Mouse (Mus musculus) A20 (cell line): ENCODE data around the gene Fam240b.
"Not testable (repeated sequence)": the region's sequence is repeated elsewhere in the genome, so short reads cannot be mapped to it uniquely, and the experiment has no call there.

ENCODE experiments used
- DNase-seq: peaks from one replicate; pipeline ENCODE4 v3.0.0-alpha.2; 2011; ENCODE audit warnings: low read depth, low spot score

The Fam240b gene

GRCm38 (mm10) chr13:64497692-64498091 is at the start of gene Fam240b:
Gene Fam240b (minus strand): TSS chr13:64497792.
- no peak for DNase-seq

- no peak for DNase-seq
These were observed 32.5 kb upstream of the Fam240b start for GRCm38 (mm10) chr13:64530139-64530538.

DNA sequence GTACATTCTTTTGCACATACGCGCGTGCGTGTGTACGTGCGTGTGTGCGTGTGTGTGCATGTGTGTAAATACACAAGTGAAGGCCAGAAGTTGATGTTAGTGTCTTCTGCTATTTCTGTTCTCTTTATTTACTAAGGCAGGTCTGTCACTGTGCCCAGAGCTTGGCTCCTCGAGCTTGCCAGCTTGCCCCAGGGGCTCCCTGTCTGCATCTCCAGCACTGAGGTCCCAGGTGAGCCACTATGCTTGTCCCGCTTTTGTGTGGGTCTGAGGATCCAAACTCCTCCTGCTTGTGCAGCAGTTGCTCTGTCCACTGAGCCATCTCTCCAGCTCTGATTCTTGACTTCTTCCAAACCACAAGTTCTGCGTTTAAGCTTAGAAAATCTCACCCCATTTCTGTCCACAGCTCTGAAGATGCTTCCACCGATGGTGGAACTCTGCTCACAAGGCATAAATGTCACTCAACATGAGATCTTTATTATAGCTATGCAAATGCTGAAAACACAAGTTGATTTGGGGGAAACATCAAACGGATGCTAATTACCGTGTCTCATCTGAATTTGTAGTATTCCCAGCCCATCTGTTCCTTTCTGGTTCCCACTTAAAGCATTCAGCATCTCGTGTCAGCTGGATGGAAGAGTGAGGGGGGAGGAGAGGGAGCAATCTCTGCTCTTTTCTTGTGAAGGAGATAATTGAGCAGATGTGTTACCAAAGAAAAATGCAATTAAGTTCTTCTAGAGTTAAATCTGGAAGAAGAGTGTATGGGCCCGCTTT is 29.1 kb upstream of the Fam240b start:
- no peak for DNase-seq

- DNase-seq = no peak
These were observed 16.7 kb upstream of the Fam240b start for GRCm38 (mm10) chr13:64514247-64514646.

- DNase-seq = no peak
These were observed 14.0 kb upstream of the Fam240b start for GRCm38 (mm10) chr13:64511616-64512015.

DNA sequence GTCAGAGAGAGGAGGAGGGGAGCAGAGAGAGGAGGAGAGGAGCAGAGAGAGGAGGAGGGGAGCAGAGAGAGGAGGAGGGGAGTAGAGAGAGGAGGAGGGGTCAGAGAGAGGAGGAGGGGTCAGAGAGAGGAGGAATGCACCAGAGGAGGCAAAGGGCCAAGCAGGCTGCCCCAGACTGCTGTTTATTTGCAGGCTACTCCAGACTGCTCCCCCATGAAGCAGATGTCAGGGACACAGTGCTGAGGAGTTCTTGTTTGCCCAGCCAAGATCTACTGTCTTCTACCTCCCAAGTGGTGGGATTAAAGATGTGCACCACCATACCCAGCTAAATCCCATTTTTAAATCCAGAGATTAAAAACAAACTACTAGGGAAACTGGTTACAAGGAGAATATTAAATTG is 9.8 kb upstream of the Fam240b start:
- no peak for DNase-seq

GRCm38 (mm10) chr13:64502833-64503232 is 5.2 kb upstream of the Fam240b start:
- DNase-seq = no peak

GRCm38 (mm10) chr13:64493586-64493985 is 4.0 kb downstream of the Fam240b start:
- DNase-seq = no peak

GRCm38 (mm10) chr13:64489886-64490285 is 7.7 kb downstream of the Fam240b start:
- DNase-seq = no peak

- no peak for DNase-seq
These were observed 17.6 kb downstream of the Fam240b start for GRCm38 (mm10) chr13:64479960-64480359.

GRCm38 (mm10) chr13:64477968-64478367 is 19.6 kb downstream of the Fam240b start:
- DNase-seq = no peak

- DNase-seq = no peak
These were observed 29.7 kb downstream of the Fam240b start for GRCm38 (mm10) chr13:64467886-64468285.

DNA sequence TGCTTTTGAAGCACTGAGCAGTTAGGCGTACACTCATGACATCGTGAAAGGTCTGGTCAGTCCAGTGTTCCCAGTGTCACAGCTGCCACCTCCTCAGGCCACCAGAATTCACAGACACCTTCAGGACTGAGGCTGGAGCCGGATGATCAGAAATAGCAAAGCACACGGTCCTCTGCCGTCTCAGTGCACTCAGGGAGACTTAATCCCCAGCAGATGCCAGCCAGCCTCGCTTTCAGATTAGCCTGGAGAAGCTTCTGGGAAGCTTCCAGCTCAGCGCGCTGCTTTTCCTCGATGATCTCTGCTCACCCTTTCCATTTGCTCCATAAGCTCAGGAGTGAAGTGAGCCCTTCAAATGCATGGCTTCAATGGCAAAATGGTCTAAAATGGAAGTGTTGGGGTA is 32.4 kb downstream of the Fam240b start:
- no peak for DNase-seq

DNA sequence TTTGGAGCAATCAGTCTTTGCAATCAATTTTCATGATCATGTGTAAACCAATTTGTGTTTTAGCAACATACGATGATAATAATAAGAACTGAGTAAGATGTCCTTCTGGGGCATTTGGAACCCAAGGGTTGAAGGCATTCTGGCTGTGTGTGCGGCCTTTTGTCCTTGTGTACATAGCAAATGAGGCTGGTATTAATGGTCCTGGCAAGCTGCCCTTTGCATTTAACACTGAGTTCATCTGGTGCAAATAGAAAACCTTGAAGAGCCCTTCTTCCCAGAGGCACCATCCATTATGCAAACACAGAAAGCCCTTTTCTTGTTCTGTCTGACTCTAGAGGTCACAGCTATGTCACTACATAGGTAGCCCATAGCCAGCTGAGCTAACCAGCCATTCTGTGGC is 35.0 kb downstream of the Fam240b start:
- DNase-seq = no peak

DNA sequence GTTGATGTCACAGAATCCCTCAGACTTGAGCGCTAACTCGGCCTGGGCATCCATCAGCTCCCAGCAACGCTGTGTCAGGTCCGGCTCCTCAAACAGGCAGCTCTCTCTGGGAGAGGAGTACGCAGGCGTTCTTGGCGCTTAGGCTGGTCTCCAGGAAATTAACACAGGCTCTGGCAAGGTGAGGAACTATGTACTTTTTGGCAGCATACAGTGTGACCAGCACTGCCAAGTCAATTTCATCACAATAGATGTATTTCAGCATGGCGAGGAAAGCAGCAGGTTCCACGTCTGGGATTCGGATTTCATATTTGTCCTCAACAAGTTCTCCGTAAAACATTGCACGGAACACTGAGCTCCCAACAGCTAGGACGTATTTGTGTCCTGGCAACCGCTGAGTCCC is 39.4 kb downstream of the Fam240b start:
- DNase-seq = no peak

GRCm38 (mm10) chr13:64457225-64457978 is 40.2 kb downstream of the Fam240b start:
- not testable (repeated sequence) for DNase-seq

- no peak for DNase-seq
These were observed 47.4 kb downstream of the Fam240b start for GRCm38 (mm10) chr13:64450001-64450794.

- DNase-seq = no peak
These were observed 48.9 kb downstream of the Fam240b start for GRCm38 (mm10) chr13:64448729-64449128.

DNA sequence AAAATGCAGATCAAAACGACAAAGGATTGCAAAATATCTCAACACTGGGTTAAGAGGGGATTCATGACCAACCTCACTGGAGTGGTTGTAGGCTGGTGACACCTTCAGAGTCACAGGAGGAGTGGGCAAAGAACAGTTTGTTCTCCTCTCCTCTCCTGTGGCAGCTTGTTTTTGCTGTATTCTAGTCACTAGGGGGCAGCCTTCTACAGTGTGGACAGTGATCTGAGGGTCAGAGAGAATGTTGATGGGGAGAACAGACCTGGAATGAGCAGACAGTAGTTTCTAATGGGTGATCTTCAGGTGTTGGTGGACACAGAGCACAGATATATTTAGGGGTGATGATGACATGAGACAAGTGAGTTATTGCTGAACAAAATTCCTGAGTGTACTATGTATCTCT is 49.6 kb downstream of the Fam240b start:
- peak; percentile 16 for DNase-seq

GRCm38 (mm10) chr13:64445254-64445920 is 52.2 kb downstream of the Fam240b start:
- no peak for DNase-seq

GRCm38 (mm10) chr13:64443263-64443894 is 54.2 kb downstream of the Fam240b start:
- peak; percentile 32 for DNase-seq
